Mouse (Mus musculus) ES-E14 (cell line): ENCODE results near the gene Rasl10a. TPM values are rescaled to one million over a fixed set of nuclear protein-coding genes. Genes with fewer than 3 reads are reported as not detected.

Experiments
- DNase-seq: peaks from one replicate; pipeline ENCODE4 v3.0.0-alpha.2; 2013; ENCODE audit warnings: low read depth, low spot score
- H3K27ac ChIP-seq: 2 replicates; pipeline ENCODE4 v1.5.1; 2012; ENCODE audit warnings: low read depth, mild to moderate bottlenecking, low read length, moderate library complexity, mixed read lengths; ENCODE audit not compliant: poor library complexity, insufficient read depth, severe bottlenecking
- H3K36me3 ChIP-seq: 2 replicates; pipeline ENCODE4 v1.6.1; 2012; ENCODE audit warnings: mild to moderate bottlenecking, low read length, moderate library complexity, mixed read lengths; ENCODE audit not compliant: control insufficient read depth, poor library complexity, insufficient read depth, severe bottlenecking
- H3K4me1 ChIP-seq, 2 experiments: fragments of 150-350 bp in 1 of 2; sonication (generic) in 1 of 2; 2 replicates each; pipeline ENCODE4 v1.6.1; 2012; ENCODE audit warnings: low read length in 2 of 2, mild to moderate bottlenecking in 1 of 2, mixed read lengths in 1 of 2; ENCODE audit not compliant: control insufficient read depth in 2 of 2, insufficient read depth in 2 of 2, poor library complexity in 1 of 2
- H3K4me3 ChIP-seq, 2 experiments: fragments of 150-350 bp in 1 of 2; sonication (generic) in 1 of 2; 2 replicates each; pipeline ENCODE4 v1.5.1; 2012; ENCODE audit warnings: low read length in 2 of 2, low read depth in 1 of 2, mild to moderate bottlenecking in 1 of 2, mixed read lengths in 1 of 2; ENCODE audit not compliant: insufficient read depth in 1 of 2, poor library complexity in 1 of 2, severe bottlenecking in 1 of 2
- H3K9ac ChIP-seq: 2 replicates; pipeline ENCODE4 v1.6.1; 2012; ENCODE audit warnings: low read depth, mild to moderate bottlenecking, low read length, mixed read lengths; ENCODE audit not compliant: poor library complexity, insufficient read depth, severe bottlenecking
- H3K9me3 ChIP-seq: fragments of 150-350 bp; sonication (generic); 2 replicates; pipeline ENCODE4 v1.6.1; 2012; ENCODE audit warnings: low read depth, mild to moderate bottlenecking, low read length; ENCODE audit not compliant: control insufficient read depth, insufficient read depth
- CHD2 ChIP-seq: IDR thresholded peaks from 2 replicates; pipeline ENCODE4 v1.6.1; 2014; ENCODE audit warnings: mild to moderate bottlenecking, low read depth, low read length, inconsistent platforms
- HCFC1 ChIP-seq: IDR thresholded peaks from 2 replicates; pipeline ENCODE4 v1.6.1; 2012; ENCODE audit warnings: low read length, inconsistent platforms, borderline replicate concordance; ENCODE audit not compliant: insufficient read depth
- MAFK ChIP-seq: IDR thresholded peaks from 2 replicates; pipeline ENCODE4 v1.6.1; 2014; ENCODE audit warnings: mild to moderate bottlenecking, low read depth, low read length, inconsistent platforms; ENCODE audit not compliant: insufficient read depth
- ZC3H11A ChIP-seq: IDR thresholded peaks from 2 replicates; pipeline ENCODE4 v1.6.1; 2012; ENCODE audit warnings: low read depth, mild to moderate bottlenecking, inconsistent platforms, low read length, borderline replicate concordance
- ZNF384 ChIP-seq: IDR thresholded peaks from 2 replicates; pipeline ENCODE4 v1.6.1; 2012; ENCODE audit warnings: low read depth, low read length, inconsistent platforms
- in situ Hi-C, 2 experiments: fragments of 600-800 bp; cut with MboI; formaldehyde crosslinking; loops; one replicate each; pipeline ENCODE4 v1.15.1; 2025; ENCODE audit warnings: low sequenced_read_pairs in 2 of 2, inconsistent platforms in 1 of 2; ENCODE audit not compliant: unreplicated experiment in 2 of 2
- total RNA-seq: library from RNA; depleted of rRNA; stranded (reverse); fragments of 300-350 nt; gene quantifications from 2 replicates; pipeline ENCODE4 v1.2.3, GENCODE M21; 2012

Rasl10a gene
- total RNA-seq, 1 experiment, result 1.5 TPM

GRCm38 (mm10) chr11:5042645-5043381, 15.1 kb upstream of the Rasl10a start:
- TF ChIP-seq HCFC1 (no peak), ZC3H11A (no peak), CHD2 (no peak), ZNF384 (no peak), MAFK (no peak)
- no peaks in the 10 kb centered on the region for H3K9me3 ChIP-seq
- in situ Hi-C loops, result no loop called here
- no peak overlapping the region for H3K9ac ChIP-seq
- peaks cover 5 to 22% of the 10 kb centered on the region in 2 experiments; a peak in 3 of 4 replicates for H3K4me1 ChIP-seq
- H3K36me3 ChIP-seq, result peaks cover 30% of the 10 kb centered on the region
- no peak overlapping the region for H3K4me3 ChIP-seq
- no peak overlapping the region for H3K27ac ChIP-seq
- no peak for DNase-seq

GRCm38 (mm10) chr11:5046321-5046926, 11.5 kb upstream of the Rasl10a start:
- H3K36me3 ChIP-seq, result peaks cover 10% of the 10 kb centered on the region
- peak; percentile 77 for DNase-seq
- no peaks in the 10 kb centered on the region for H3K9me3 ChIP-seq
- H3K9ac ChIP-seq, result no peak overlapping the region
- in situ Hi-C loops, result no loop called here
- no peak for TF ChIP-seq ZC3H11A
- no peak for TF ChIP-seq HCFC1
- TF ChIP-seq MAFK, result no peak
- TF ChIP-seq ZNF384, result no peak
- no peak for TF ChIP-seq CHD2
- no peak overlapping the region for H3K4me3 ChIP-seq
- H3K4me1 ChIP-seq, result peaks cover 14 to 21% of the 10 kb centered on the region in 2 experiments
- no peak overlapping the region for H3K27ac ChIP-seq

GRCm38 (mm10) chr11:5051629-5052028, 6.3 kb upstream of the Rasl10a start:
- in situ Hi-C loops, result no loop called here
- DNase-seq, result no peak
- no peak overlapping the region for H3K27ac ChIP-seq
- no peaks in the 10 kb centered on the region for H3K36me3 ChIP-seq
- H3K4me3 ChIP-seq, result no peak overlapping the region
- no peak overlapping the region for H3K9ac ChIP-seq
- peaks cover 14 to 38% of the 10 kb centered on the region in 2 experiments for H3K4me1 ChIP-seq
- no peaks in the 10 kb centered on the region for H3K9me3 ChIP-seq
- TF ChIP-seq CHD2 (no peak), MAFK (no peak), HCFC1 (no peak), ZC3H11A (no peak), ZNF384 (no peak)

GRCm38 (mm10) chr11:5052200-5052854, 5.6 kb upstream of the Rasl10a start:
- H3K9me3 ChIP-seq, result no peaks in the 10 kb centered on the region
- H3K4me1 ChIP-seq, result peaks cover 14 to 41% of the 10 kb centered on the region in 2 experiments
- H3K27ac ChIP-seq, result no peak overlapping the region
- no peak for DNase-seq
- H3K9ac ChIP-seq, result no peak overlapping the region
- in situ Hi-C loops, result no loop called here
- no peaks in the 10 kb centered on the region for H3K36me3 ChIP-seq
- H3K4me3 ChIP-seq, result no peak overlapping the region
- TF ChIP-seq ZNF384 (peak; percentile 4; the same call in 1 of the 2 replicates), HCFC1 (no peak), ZC3H11A (no peak), CHD2 (no peak)
